Mouse (Mus musculus) MEL (cell line): ENCODE results near the gene Tmem132d.

Source experiments
- CTCF ChIP-seq, 3 experiments: IDR thresholded peaks in 2 of 3; conservative IDR thresholded peaks in 1 of 3; 2 replicates each; pipeline ENCODE4 v1.5.1; 2011 to 2012; ENCODE audit warnings: low read length in 3 of 3, low read depth in 2 of 3, mild to moderate bottlenecking in 2 of 3, improper control_type of control experiment in 1 of 3, inconsistent platforms in 1 of 3, mixed read lengths in 1 of 3, moderate library complexity in 1 of 3; ENCODE audit not compliant: control insufficient read depth in 1 of 3, insufficient read depth in 1 of 3, poor library complexity in 1 of 3, severe bottlenecking in 1 of 3
- EP300 ChIP-seq, 2 experiments: IDR thresholded peaks; 2 replicates each; pipeline ENCODE4 v1.6.1; 2011; ENCODE audit warnings: improper control_type of control experiment in 2 of 2, low read length in 2 of 2, low read depth in 1 of 2, mild to moderate bottlenecking in 1 of 2
- ETS1 ChIP-seq: IDR thresholded peaks from 2 replicates; pipeline ENCODE4 v1.6.1; 2012; ENCODE audit warnings: low read depth, mild to moderate bottlenecking, inconsistent platforms, low read length, improper control_type of control experiment, moderate library complexity
- GATA1 ChIP-seq: IDR thresholded peaks from 2 replicates; pipeline ENCODE4 v1.6.1; 2011; ENCODE audit warnings: low read depth, low read length, improper control_type of control experiment
- POLR2A ChIP-seq, 2 experiments: IDR thresholded peaks; 2 replicates each; pipeline ENCODE4 v1.6.1; 2011 to 2012; ENCODE audit warnings: low read length in 2 of 2, mild to moderate bottlenecking in 2 of 2, control low read depth in 1 of 2, improper control_type of control experiment in 1 of 2, low read depth in 1 of 2, moderate library complexity in 1 of 2; ENCODE audit not compliant: control insufficient read depth in 1 of 2, insufficient read depth in 1 of 2, poor library complexity in 1 of 2
- POLR2AphosphoS2 ChIP-seq: IDR thresholded peaks from 2 replicates; pipeline ENCODE4 v1.6.1; 2011; ENCODE audit warnings: low read length, improper control_type of control experiment
- SIN3A ChIP-seq: IDR thresholded peaks from 2 replicates; pipeline ENCODE4 v1.6.1; 2012; ENCODE audit warnings: low read length, improper control_type of control experiment, inconsistent platforms
- TAL1 ChIP-seq: IDR thresholded peaks from 2 replicates; pipeline ENCODE4 v1.6.1; 2012; ENCODE audit warnings: mild to moderate bottlenecking, inconsistent platforms, low read length, moderate library complexity, mixed read lengths
- TCF12 ChIP-seq: IDR thresholded peaks from 2 replicates; pipeline ENCODE4 v1.6.1; 2014; ENCODE audit warnings: low read depth, mild to moderate bottlenecking, inconsistent platforms, low read length, improper control_type of control experiment, moderate library complexity
- USF1 ChIP-seq: IDR thresholded peaks from 2 replicates; pipeline ENCODE4 v1.6.1; 2014; ENCODE audit warnings: low read depth, mild to moderate bottlenecking, inconsistent platforms, low read length, improper control_type of control experiment, moderate library complexity

DNA sequence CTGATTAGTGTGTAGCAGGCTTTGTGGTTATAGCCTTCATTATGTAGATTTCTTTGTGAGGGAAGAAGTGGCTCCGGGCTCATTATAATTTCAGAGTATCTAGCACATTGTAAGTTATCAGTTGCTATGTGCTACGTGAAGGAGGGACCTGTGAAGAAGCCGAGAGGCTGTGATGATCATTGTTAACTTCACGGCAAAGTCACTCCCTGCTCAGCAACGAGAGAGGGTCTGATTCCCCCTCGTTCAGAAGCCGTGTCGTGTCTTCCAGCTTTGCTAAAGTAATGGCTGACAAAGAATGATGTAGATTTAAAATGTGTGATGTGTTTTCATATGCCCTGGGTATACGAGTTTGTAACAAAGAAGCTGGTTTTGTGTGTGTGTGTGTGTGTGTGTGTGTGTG lies 391.1 kb downstream of the Tmem132d start:
- TF ChIP-seq POLR2AphosphoS2 = no peak
- no peak for TF ChIP-seq GATA1
- TF ChIP-seq USF1 = no peak
- no peak for TF ChIP-seq CTCF (IDR thresholded peaks at IDR 0.05 in 2 of 3, conservative IDR thresholded peaks at IDR 0.05 in 1 of 3; ENCODE audit: control insufficient read depth in 1 of 3, insufficient read depth in 1 of 3, low read depth in 2 of 3, low read length in 3 of 3, poor library complexity in 1 of 3, severe bottlenecking in 1 of 3)
- TF ChIP-seq ETS1 = no peak
- TF ChIP-seq TCF12 = no peak
- no peak for TF ChIP-seq EP300 (IDR thresholded peaks at IDR 0.05; ENCODE audit: low read depth in 1 of 2, low read length in 2 of 2)
- no peak for TF ChIP-seq TAL1
- no peak for TF ChIP-seq SIN3A
- TF ChIP-seq POLR2A (IDR thresholded peaks at IDR 0.05; ENCODE audit: control insufficient read depth in 1 of 2, insufficient read depth in 1 of 2, low read depth in 1 of 2, low read length in 2 of 2, poor library complexity in 1 of 2) = no peak
